Mouse (Mus musculus) ES-Bruce4 (cell line): ENCODE data around the gene Olfr1440.

Experiments
- CTCF ChIP-seq: IDR thresholded peaks from one replicate; pipeline ENCODE4 v1.8.1; 2011; ENCODE audit warnings: low read depth, low read length
- EP300 ChIP-seq: IDR thresholded peaks from 2 replicates; pipeline ENCODE4 v1.6.1; 2011; ENCODE audit warnings: low read depth, low read length; ENCODE audit not compliant: insufficient read depth
- POLR2A ChIP-seq: IDR thresholded peaks from one replicate; pipeline ENCODE4 v1.8.1; 2011; ENCODE audit warnings: low read length; ENCODE audit not compliant: insufficient read depth

GRCm38 (mm10) chr19:12445014-12445413 lies 57.9 kb downstream of the Olfr1440 start:
- TF ChIP-seq CTCF (no peak), EP300 (no peak), POLR2A (no peak)
